Mouse (Mus musculus): ENCODE measurements around the gene Rasef. TPM values are rescaled to one million over a fixed set of nuclear protein-coding genes. Genes with fewer than 3 reads are reported as not detected.
"Not testable (repeated sequence)": the region's sequence is repeated elsewhere in the genome, so short reads cannot be mapped to it uniquely, and the experiment has no call there.

Gene Rasef
- under 1 TPM; 0.10 to 0.18 TPM for total RNA-seq (2021)

GRCm38 (mm10) chr4:73790260-73791185 is at the start of gene Rasef:
Gene Rasef, minus strand, starts transcription at chr4:73790994.
- peak; percentile 9 to 17 for DNase-seq (ENCODE audit: low spot score in 2 of 2)
- intact Hi-C loops (cut with DNase I) = no loop called here

GRCm38 (mm10) chr4:73826587-73826986 is 35.8 kb upstream of the Rasef start:
- intact Hi-C loops (cut with DNase I) = no loop called here
- DNase-seq (ENCODE audit: low spot score in 2 of 2) = no peak

GRCm38 (mm10) chr4:73791186-73791540 is 369 bp upstream of the Rasef start:
- intact Hi-C loops (cut with DNase I) = no loop called here
- DNase-seq (ENCODE audit: low spot score in 2 of 2) = no peak

- DNase-seq (ENCODE audit: low spot score in 2 of 2) = no peak
- intact Hi-C loops (cut with DNase I) = no loop called here
Measured at GRCm38 (mm10) chr4:73789534-73789933, 1.3 kb downstream of the Rasef start.

GRCm38 (mm10) chr4:73788076-73788730 is 2.6 kb downstream of the Rasef start:
- intact Hi-C loops (cut with DNase I) = no loop called here
- no peak for DNase-seq (ENCODE audit: low spot score in 2 of 2)

- DNase-seq (ENCODE audit: low spot score in 2 of 2) = no peak
- intact Hi-C loops (cut with DNase I) = no loop called here
Measured at GRCm38 (mm10) chr4:73784147-73784546, 6.6 kb downstream of the Rasef start.

- intact Hi-C loops (cut with DNase I) = no loop called here
- DNase-seq (ENCODE audit: low spot score in 2 of 2) = no peak
Measured at GRCm38 (mm10) chr4:73781061-73781460, 9.7 kb downstream of the Rasef start.

- DNase-seq (ENCODE audit: low spot score in 2 of 2) = no peak
- intact Hi-C loops (cut with DNase I) = no loop called here
Measured at GRCm38 (mm10) chr4:73775266-73775665, 15.5 kb downstream of the Rasef start.

- no peak for DNase-seq (ENCODE audit: low spot score in 2 of 2)
- intact Hi-C loops (cut with DNase I) = no loop called here
Measured at GRCm38 (mm10) chr4:73773831-73774810, 16.7 kb downstream of the Rasef start.

- no peak for DNase-seq (ENCODE audit: low spot score in 2 of 2)
- intact Hi-C loops (cut with DNase I) = no loop called here
Measured at GRCm38 (mm10) chr4:73772028-73772427, 18.8 kb downstream of the Rasef start.

- intact Hi-C loops (cut with DNase I) = no loop called here
- DNase-seq (ENCODE audit: low spot score in 2 of 2) = no peak
Measured at GRCm38 (mm10) chr4:73770592-73770991, 20.2 kb downstream of the Rasef start.

- intact Hi-C loops (cut with DNase I) = no loop called here
- no peak for DNase-seq (ENCODE audit: low spot score in 2 of 2)
Measured at GRCm38 (mm10) chr4:73768156-73768555, 22.6 kb downstream of the Rasef start.

GRCm38 (mm10) chr4:73748219-73748618 is 42.6 kb downstream of the Rasef start:
- intact Hi-C loops (cut with DNase I) = no loop called here
- DNase-seq (ENCODE audit: low spot score in 2 of 2) = no peak

GRCm38 (mm10) chr4:73739439-73739838 is 51.4 kb downstream of the Rasef start:
- DNase-seq (ENCODE audit: low spot score in 2 of 2) = no peak
- intact Hi-C loops (cut with DNase I) = no loop called here

GRCm38 (mm10) chr4:73719819-73720218 is 71.0 kb downstream of the Rasef start:
- intact Hi-C loops (cut with DNase I) = no loop called here
- DNase-seq (ENCODE audit: low spot score in 2 of 2) = no peak

GRCm38 (mm10) chr4:73718761-73719160 is 72.0 kb downstream of the Rasef start:
- intact Hi-C loops (cut with DNase I) = no loop called here

GRCm38 (mm10) chr4:73683216-73683615 is 107.6 kb downstream of the Rasef start, which contains the start of gene Gm428:
Gene Gm428, plus strand, starts transcription at chr4:73683516.
- DNase-seq (ENCODE audit: low spot score in 2 of 2); intact Hi-C loops (cut with DNase I): not testable (repeated sequence)

More at GRCm38 (mm10) chr4:73718761-73719160, 72.0 kb downstream of the Rasef start:
- no peak for DNase-seq (ENCODE audit: low spot score in 2 of 2)

GRCm38 (mm10) chr4:73668054-73668453 is 122.7 kb downstream of the Rasef start, which contains the start of gene Gm11239:
Gene Gm11239, plus strand, starts transcription at chr4:73668354.
- intact Hi-C loops (cut with DNase I); DNase-seq (ENCODE audit: low spot score in 2 of 2): not testable (repeated sequence)
